Mouse (Mus musculus): ENCODE data around the gene Cfap57. TPM values are rescaled to one million over a fixed set of nuclear protein-coding genes. Genes with fewer than 3 reads are reported as not detected.
A peak's percentile ranks its signal among the peaks of the same experiment; 100 is the strongest.
"Not testable (repeated sequence)": the region's sequence is repeated elsewhere in the genome, so short reads cannot be mapped to it uniquely, and the experiment has no call there.

The Cfap57 gene
- polyA plus RNA-seq, 1 experiment from 2014 or later = 0.25 TPM

DNA sequence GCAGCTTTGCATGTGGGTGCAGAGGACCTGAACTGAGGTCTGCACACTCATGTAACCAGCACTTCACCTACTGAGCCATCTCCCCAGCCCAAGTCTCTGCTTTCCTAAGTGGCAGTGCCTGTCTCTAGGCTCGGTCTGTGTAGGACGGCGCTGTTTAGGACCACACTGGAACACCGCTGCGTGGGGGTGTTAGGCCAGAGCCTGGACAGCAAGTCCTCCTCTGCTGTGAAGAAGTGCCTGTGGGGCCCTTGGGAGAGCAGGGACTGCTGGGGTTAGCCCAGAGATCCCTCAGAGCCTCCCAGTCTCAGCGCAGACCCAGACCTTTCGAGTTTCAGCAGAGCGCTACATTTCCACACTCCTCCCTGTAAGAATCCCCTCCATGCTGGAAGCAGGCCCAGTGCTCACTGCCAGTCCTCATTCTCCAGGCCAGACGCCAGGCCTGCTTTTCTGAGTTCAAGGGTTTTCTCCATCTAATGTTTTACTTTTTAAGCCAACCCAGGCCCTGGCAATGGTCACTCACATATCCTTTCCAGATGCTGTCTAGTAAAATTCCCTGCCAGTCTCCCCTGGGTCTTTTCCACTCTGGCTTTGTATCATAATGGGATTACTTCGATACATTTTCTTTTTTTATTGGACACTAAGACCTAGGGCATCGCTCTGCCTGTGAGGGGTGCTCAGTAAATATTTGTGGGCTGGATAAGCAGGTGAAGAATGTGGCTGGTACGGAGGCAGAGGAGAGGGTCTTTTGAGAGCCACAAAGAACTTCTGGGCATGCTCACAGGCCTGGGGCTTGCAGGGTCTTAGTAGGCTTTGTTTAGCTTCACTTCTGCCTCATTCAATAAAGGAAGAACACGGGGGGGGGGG lies 56.3 kb downstream of the Cfap57 start:
- H3K9ac ChIP-seq = no peak overlapping the region
- H3K27me3 ChIP-seq = peaks cover 14% of the 10 kb centered on the region; the same call in 1 of the 2 replicates
- H3K36me3 ChIP-seq = no peaks in the 10 kb centered on the region
- no peak overlapping the region for H3K27ac ChIP-seq
- ATAC-seq (replicated peaks; ENCODE audit: insufficient number of reproducible peaks, insufficient read depth, low FRiP score, low read depth) = peak; percentile 23; the same call in 1 of the 2 replicates
- no peak overlapping the region for H3K4me2 ChIP-seq
- H3K4me1 ChIP-seq (replicated peaks) = no peaks in the 10 kb centered on the region
- no peak overlapping the region for H3K4me3 ChIP-seq
- 72% methylated on average over 13 of the region's 13 CpGs for WGBS
- H3K9me3 ChIP-seq (replicated peaks) = no peaks in the 10 kb centered on the region

DNA sequence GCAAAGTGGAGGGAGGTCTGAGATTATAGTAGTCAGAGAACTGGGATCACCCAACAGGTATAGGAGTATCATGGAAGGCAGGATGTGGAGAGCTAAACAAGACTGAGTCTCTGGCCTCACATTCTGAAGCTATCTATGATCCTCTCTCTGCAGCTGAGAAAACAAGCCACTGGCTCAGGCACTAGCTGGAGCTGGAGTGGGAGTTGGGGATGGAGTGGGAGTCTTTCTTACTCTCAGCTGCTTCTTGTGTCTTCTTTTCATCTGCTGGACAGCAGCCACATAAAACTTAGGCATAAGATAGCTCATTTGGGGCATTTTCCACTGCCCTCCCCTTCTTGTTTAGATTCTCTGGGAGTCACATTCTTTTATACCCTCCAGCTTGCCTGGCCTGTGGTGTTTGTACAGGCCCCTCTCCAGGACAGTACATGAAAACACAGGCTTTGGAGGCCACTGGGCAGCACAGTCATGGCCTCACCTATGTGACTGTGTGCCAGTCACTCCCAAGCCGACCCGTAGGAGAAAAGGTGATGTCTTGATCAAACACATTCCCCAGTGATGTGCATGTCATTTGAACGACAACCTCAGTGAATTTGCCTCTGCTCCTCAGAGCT lies 67.4 kb downstream of the Cfap57 start:
- no peak overlapping the region for H3K27ac ChIP-seq
- no peak; the same call in 1 of the 2 replicates for ATAC-seq (replicated peaks; ENCODE audit: insufficient number of reproducible peaks, insufficient read depth, low FRiP score, low read depth)
- H3K27me3 ChIP-seq = 0 out of 2 replicates have a peak, but pooled peaks cover 5% of the 10 kb centered on the region
- WGBS = 57% methylated on average over 3 of the region's 3 CpGs
- H3K4me2 ChIP-seq = no peak overlapping the region
- H3K9me3 ChIP-seq (replicated peaks) = no peaks in the 10 kb centered on the region
- H3K4me1 ChIP-seq (replicated peaks) = no peaks in the 10 kb centered on the region
- no peak overlapping the region for H3K4me3 ChIP-seq
- H3K36me3 ChIP-seq = no peaks in the 10 kb centered on the region
- H3K9ac ChIP-seq = no peak overlapping the region

DNA sequence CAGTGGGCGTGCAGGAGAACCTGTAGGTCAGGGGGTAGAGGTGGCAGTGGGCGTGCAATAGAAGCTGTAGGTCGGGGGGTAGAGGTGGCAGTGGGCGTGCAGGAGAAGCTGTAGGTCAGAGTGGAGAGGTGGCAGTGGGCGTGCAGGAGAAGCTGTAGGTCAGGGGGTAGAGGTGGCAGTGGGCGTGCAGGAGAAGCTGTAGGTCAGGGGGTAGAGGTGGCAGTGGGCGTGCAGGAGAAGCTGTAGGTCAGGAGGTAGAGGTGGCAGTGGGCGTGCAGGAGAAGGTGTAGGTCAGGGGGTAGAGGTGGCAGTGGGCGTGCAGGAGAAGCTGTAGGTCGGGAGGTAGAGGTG lies 72.5 kb downstream of the Cfap57 start:
- not testable (repeated sequence) for H3K36me3 ChIP-seq; H3K4me3 ChIP-seq; H3K4me2 ChIP-seq; H3K4me1 ChIP-seq (replicated peaks); H3K9me3 ChIP-seq (replicated peaks); H3K27ac ChIP-seq; ATAC-seq (replicated peaks; ENCODE audit: insufficient number of reproducible peaks, insufficient read depth, low FRiP score, low read depth); H3K27me3 ChIP-seq; H3K9ac ChIP-seq
- 80% methylated on average over 10 of the region's 10 CpGs for WGBS

DNA sequence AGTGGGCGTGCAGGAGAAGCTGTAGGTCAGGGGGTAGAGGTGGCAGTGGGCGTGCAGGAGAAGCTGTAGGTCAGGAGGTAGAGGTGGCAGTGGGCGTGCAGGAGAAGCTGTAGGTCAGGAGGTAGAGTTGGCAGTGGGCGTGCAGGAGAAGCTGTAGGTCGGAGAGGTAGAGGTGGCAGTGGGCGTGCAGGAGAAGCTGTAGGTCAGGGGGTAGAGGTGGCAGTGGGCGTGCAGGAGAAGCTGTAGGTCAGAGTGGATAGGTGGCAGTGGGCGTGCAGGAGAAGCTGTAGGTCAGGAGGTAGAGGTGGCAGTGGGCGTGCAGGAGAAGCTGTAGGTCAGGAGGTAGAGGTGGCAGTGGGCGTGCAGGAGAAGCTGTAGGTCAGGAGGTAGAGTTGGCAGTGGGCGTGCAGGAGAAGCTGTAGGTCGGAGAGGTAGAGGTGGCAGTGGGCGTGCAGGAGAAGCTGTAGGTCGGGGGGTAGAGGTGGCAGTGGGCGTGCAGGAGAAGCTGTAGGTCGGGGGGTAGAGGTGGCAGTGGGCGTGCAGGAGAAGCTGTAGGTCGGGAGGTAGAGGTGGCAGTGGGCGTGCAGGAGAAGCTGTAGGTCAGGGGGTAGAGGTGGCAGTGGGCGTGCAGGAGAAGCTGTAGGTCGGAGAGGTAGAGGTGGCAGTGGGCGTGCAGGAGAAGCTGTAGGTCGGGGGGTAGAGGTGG lies 73.0 kb downstream of the Cfap57 start:
- not testable (repeated sequence) for H3K36me3 ChIP-seq; H3K27me3 ChIP-seq; H3K4me3 ChIP-seq; ATAC-seq (replicated peaks; ENCODE audit: insufficient number of reproducible peaks, insufficient read depth, low FRiP score, low read depth); H3K9ac ChIP-seq; H3K9me3 ChIP-seq (replicated peaks); H3K27ac ChIP-seq; H3K4me2 ChIP-seq
- peaks cover 12% of the 10 kb centered on the region for H3K4me1 ChIP-seq (replicated peaks)
- WGBS = 85% methylated on average over 23 of the region's 23 CpGs

DNA sequence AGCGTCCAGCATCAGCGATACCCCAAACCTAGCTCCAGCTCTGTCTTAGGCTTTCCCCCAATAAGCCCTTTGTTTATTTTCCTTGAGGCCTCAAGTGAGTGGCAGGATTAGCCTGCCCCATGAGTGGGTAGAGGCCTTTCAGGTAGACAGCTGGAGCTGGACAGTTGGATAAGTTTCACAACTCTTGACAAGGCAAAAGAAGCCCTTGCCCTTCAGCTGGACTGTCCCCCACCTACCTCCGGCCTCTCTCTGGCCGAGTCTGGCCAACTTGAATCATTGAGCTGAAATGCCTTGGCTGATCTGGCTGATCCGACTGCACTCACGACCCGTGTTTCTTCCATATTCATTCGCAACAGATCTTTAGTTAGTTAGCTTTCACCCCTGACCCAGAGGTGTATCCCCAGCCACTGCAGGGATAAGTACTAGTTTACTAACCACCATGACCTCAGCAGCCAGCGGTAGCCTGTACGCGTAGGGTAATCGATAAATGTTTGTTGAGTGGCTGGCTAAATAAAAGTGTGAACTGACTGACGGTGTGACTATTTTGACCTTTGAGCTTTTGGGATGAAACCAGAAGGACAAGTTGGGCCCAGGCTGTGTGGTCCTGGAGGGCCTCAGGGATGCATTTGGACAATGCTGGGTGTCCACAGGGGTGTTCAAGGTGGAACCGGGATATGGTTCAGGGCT lies 76.0 kb downstream of the Cfap57 start:
- ATAC-seq (replicated peaks; ENCODE audit: insufficient number of reproducible peaks, insufficient read depth, low FRiP score, low read depth) = no peak
- WGBS = 76% methylated on average over 14 of the region's 14 CpGs
- Histone ChIP-seq H3K36me3 (no peaks in the 10 kb centered on the region), H3K27me3 (peaks cover 15% of the 10 kb centered on the region), H3K27ac (no peak overlapping the region), H3K4me1 (replicated peaks) (peaks cover 12% of the 10 kb centered on the region), H3K4me2 (peak overlapping the region; percentile 74), H3K4me3 (peak overlapping the region; percentile 46; the same call in 1 of the 2 replicates), H3K9ac (no peak overlapping the region), H3K9me3 (replicated peaks) (no peaks in the 10 kb centered on the region)

DNA sequence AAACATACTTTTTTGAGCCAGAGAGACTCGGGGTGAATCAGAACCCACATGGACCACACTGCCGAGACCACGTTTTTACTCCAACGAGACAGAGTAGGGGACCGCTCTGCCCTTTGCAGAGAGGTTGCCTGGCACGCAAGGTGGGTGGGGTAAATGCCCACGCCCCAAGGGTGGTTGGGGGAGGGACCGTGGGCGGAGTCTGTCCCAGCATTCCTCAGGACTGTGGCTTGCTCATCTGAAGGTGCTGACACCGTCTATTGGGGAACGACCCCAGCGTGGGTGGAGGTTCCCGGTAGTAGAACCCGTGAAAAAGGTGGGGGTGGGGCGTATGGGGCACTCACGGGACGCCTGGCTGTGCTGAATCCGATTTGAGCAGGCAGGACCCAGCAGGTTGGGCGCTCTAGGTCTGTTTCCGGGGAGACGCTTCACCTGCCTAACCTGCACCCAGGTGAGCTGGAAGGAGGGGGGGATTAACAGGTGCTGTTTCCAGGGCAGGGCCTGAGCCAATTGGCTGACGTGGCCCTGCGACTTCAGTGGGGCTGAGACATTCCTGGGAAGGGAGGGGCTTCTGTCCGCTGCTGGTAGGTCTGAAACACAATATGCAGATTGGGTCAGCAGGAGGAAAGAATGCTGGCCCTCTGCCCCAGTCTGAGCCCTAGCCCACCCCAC lies 76.9 kb downstream of the Cfap57 start, which contains the start of gene Tmem125:
Gene Tmem125 (minus strand): TSS at position 453 of the 669 bp plus-strand sequence.
- Histone ChIP-seq H3K9me3 (replicated peaks) (no peaks in the 10 kb centered on the region), H3K4me3 (peak within 1 kb of the TSS; percentile 46), H3K27me3 (peaks cover 18% of the 10 kb centered on the region), H3K4me1 (replicated peaks) (peaks cover 12% of the 10 kb centered on the region), H3K36me3 (no peaks in the 10 kb centered on the region), H3K27ac (no peak within 1 kb of the TSS), H3K4me2 (peak within 1 kb of the TSS; percentile 74), H3K9ac (peak within 1 kb of the TSS; percentile 11; the same call in 1 of the 2 replicates)
- WGBS = 2% methylated on average over 24 of the region's 24 CpGs
- peak; percentile 74 for ATAC-seq (replicated peaks; ENCODE audit: insufficient number of reproducible peaks, insufficient read depth, low FRiP score, low read depth)

DNA sequence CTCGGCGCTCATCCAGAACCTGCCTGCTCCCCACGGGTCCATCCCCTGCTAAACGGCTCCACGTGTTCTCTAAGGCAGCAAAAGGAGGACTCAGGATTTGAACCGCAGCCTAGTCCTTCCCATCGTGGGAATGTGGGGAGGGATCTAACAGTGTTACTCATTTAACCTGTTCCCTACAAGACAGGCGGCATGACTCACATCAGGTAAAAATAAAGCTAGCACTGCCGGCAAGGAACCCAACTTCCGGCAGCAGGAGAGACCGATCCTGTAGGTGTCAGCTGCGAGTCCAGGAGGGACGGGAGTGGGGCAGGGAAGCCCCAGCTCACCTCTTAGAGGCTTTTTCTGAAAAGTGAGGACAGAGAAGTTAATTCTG lies 77.4 kb downstream of the Cfap57 start:
- Histone ChIP-seq H3K27me3 (peaks cover 18% of the 10 kb centered on the region), H3K27ac (no peak overlapping the region), H3K36me3 (no peaks in the 10 kb centered on the region), H3K9me3 (replicated peaks) (no peaks in the 10 kb centered on the region), H3K4me1 (replicated peaks) (peaks cover 12% of the 10 kb centered on the region), H3K4me2 (peak overlapping the region; percentile 74), H3K4me3 (peak overlapping the region; percentile 46), H3K9ac (no peak overlapping the region)
- no peak for ATAC-seq (replicated peaks; ENCODE audit: insufficient number of reproducible peaks, insufficient read depth, low FRiP score, low read depth)
- WGBS = 6% methylated on average over 13 of the region's 13 CpGs

DNA sequence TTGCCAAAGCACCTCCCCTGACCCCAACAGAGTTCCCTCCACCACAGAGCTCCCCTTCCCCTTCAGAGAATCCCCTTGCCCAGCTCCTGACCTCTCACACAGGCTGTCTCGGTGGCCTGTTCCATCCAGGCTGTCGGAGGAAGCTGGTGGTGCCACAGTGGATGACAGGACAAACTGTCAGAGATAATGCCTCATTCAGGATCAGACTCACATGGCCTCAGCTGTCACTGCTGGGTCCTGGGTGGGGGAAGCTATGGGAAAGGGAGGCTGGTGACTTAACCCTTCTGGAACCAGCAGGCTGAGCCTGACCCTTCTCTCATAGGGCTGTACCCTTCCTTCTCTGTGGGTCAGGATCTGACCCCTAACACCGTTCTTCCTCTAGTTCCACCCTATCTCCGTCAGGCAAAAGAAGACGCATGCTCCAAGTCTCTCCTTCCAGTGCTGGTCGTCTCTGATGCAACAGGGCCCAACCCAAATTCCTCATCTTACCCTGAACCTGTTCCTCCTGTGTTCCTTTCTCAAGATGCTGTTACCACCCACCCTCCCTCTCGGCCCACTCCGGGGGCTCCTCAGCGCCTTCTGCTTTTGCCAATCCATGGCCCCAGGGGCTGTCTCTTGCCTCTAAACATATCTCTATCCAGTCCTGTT lies 77.9 kb downstream of the Cfap57 start:
- H3K9ac ChIP-seq = no peak overlapping the region

DNA sequence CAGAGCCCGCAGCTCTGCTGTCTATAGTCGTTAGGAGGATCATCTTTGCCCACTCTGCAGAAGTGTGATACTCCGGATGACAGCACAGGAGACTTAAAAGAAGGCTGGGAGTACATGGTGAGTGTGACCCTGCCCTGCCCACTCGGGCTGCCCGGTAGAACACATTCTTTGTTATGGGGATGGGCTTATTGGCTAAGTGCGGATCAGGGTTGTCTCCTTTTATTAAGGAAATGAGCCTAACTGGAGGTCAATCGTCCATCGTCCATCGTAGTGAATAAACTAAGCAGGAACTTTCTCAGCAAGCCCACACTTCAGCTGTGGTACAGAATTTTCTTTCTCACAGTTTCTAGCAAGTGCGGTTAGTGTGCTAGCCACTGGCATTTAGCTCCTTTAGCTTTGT lies 80.7 kb downstream of the Cfap57 start:
- no peaks in the 10 kb centered on the region for H3K36me3 ChIP-seq
- H3K4me3 ChIP-seq = no peak overlapping the region
- 41% methylated on average over 10 of the region's 10 CpGs for WGBS
- ATAC-seq (replicated peaks; ENCODE audit: insufficient number of reproducible peaks, insufficient read depth, low FRiP score, low read depth) = no peak
- H3K9me3 ChIP-seq (replicated peaks) = no peaks in the 10 kb centered on the region
- peaks cover 12% of the 10 kb centered on the region for H3K4me1 ChIP-seq (replicated peaks)
- no peak overlapping the region for H3K9ac ChIP-seq
- H3K4me2 ChIP-seq = no peak overlapping the region
- peaks cover 29% of the 10 kb centered on the region for H3K27me3 ChIP-seq
- no peak overlapping the region for H3K27ac ChIP-seq

More for the DNA sequence above, 77.9 kb downstream of the Cfap57 start:
- H3K36me3 ChIP-seq = no peaks in the 10 kb centered on the region
- no peak overlapping the region for H3K27ac ChIP-seq
- no peak for ATAC-seq (replicated peaks; ENCODE audit: insufficient number of reproducible peaks, insufficient read depth, low FRiP score, low read depth)
- H3K9me3 ChIP-seq (replicated peaks) = no peaks in the 10 kb centered on the region
- peaks cover 12% of the 10 kb centered on the region for H3K4me1 ChIP-seq (replicated peaks)
- peaks cover 18% of the 10 kb centered on the region for H3K27me3 ChIP-seq
- peak overlapping the region; percentile 74 for H3K4me2 ChIP-seq
- WGBS = 44% methylated on average over 9 of the region's 9 CpGs
- H3K4me3 ChIP-seq = peak overlapping the region; percentile 46; the same call in 1 of the 2 replicates

DNA sequence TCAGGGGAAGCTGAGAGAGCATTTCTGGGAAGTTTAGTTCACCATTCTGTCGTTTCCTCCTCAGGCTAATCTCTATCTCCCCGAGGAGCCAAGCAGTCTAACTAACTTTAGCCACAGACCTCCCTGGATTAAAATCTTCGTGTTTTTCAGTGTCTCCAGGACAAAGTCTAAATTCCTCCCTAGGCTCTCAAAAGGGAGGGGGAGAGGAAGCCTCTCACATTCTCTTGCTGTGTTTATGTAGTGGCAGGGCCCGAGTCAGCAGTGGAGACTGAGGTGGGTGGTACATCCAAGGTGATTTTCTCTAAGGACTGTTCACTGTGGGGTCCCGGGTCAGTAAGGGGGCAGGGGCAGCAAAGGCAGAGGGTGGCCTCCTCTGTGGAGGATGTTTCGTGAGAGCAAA lies 82.8 kb downstream of the Cfap57 start:
- no peak overlapping the region for H3K27ac ChIP-seq
- H3K36me3 ChIP-seq = no peaks in the 10 kb centered on the region
- H3K4me3 ChIP-seq = no peak overlapping the region
- no peaks in the 10 kb centered on the region for H3K4me1 ChIP-seq (replicated peaks)
- WGBS = 28% methylated on average over 6 of the region's 6 CpGs
- no peaks in the 10 kb centered on the region for H3K9me3 ChIP-seq (replicated peaks)
- no peak overlapping the region for H3K9ac ChIP-seq
- no peak overlapping the region for H3K4me2 ChIP-seq
- H3K27me3 ChIP-seq = peaks cover 32% of the 10 kb centered on the region
- ATAC-seq (replicated peaks; ENCODE audit: insufficient number of reproducible peaks, insufficient read depth, low FRiP score, low read depth) = no peak
